Mouse (Mus musculus) small intestine, adult 2 months (tissue): ENCODE data around the gene Hras.

ENCODE experiments used
- CTCF ChIP-seq: fragments of 200-500 bp; IDR thresholded peaks from 2 replicates; pipeline ENCODE4 v1.5.1; 2012; ENCODE audit warnings: low read depth, mild to moderate bottlenecking, control low read depth, inconsistent platforms, low read length, moderate library complexity, mixed read lengths; ENCODE audit not compliant: insufficient replicate concordance, insufficient read length; ENCODE audit errors: extremely low read depth
- POLR2A ChIP-seq: fragments of 200-500 bp; IDR thresholded peaks from 2 replicates; pipeline ENCODE4 v1.6.1; 2012; ENCODE audit warnings: low read depth, mild to moderate bottlenecking, control low read depth, inconsistent platforms, low read length, moderate library complexity

- no peak for TF ChIP-seq CTCF
- TF ChIP-seq POLR2A = no peak
These were observed 23.1 kb upstream of the Hras start for GRCm38 (mm10) chr7:141216894-141217293.
